Mouse (Mus musculus) myocyte (in vitro differentiated cells): ENCODE data around the gene Hebp1.

ENCODE experiments used
- E2F4 ChIP-seq: IDR thresholded peaks from one replicate; pipeline ENCODE4 v1.6.1; 2011; ENCODE audit warnings: mild to moderate bottlenecking, control low read depth, moderate library complexity; ENCODE audit not compliant: insufficient read depth
- MYOG ChIP-seq, 3 experiments: IDR thresholded peaks; one replicate each; pipeline ENCODE4 v1.6.1; 2011; ENCODE audit warnings: control low read depth in 2 of 3, low read depth in 2 of 3, mild to moderate bottlenecking in 2 of 3; ENCODE audit not compliant: insufficient read length in 2 of 3, control insufficient read depth in 1 of 3, insufficient read depth in 1 of 3
- POLR2A ChIP-seq: IDR thresholded peaks from one replicate; pipeline ENCODE4 v1.6.1; 2011; ENCODE audit warnings: low read depth, mild to moderate bottlenecking, control low read depth, moderate library complexity; ENCODE audit not compliant: insufficient read length
- USF1 ChIP-seq: IDR thresholded peaks from one replicate; pipeline ENCODE4 v1.6.1; 2011; ENCODE audit warnings: low read depth, mild to moderate bottlenecking, control low read depth, moderate library complexity

GRCm38 (mm10) chr6:135090661-135091060, 107.2 kb downstream of the Hebp1 start:
- no peak for TF ChIP-seq POLR2A
- no peak for TF ChIP-seq E2F4
- TF ChIP-seq USF1, result no peak
- TF ChIP-seq MYOG (IDR thresholded peaks at IDR 0.05; ENCODE audit: control insufficient read depth in 1 of 3, insufficient read depth in 1 of 3, insufficient read length in 2 of 3, low read depth in 2 of 3), result no peak
